Mouse (Mus musculus) lung, embryonic 16.5 days (tissue): ENCODE data around the gene Gm43191. TPM values are rescaled to one million over a fixed set of nuclear protein-coding genes. Genes with fewer than 3 reads are reported as not detected.

Experiments
- ATAC-seq: fragments of 200-750 bp; cut with Nextera tagmentation; 2 replicates; pipeline ENCODE4 v1.8.0; 2017; ENCODE audit warnings: low read depth, mild to moderate bottlenecking, moderate library complexity
- H3K27ac ChIP-seq: fragments of 300-500 bp; sonication (generic); 2 replicates; pipeline ENCODE4 v1.5.1; 2014; ENCODE audit warnings: mild to moderate bottlenecking, control low read depth, low read length
- H3K27me3 ChIP-seq: fragments of 300-500 bp; sonication (generic); 2 replicates; pipeline ENCODE4 v1.6.1; 2014; ENCODE audit warnings: low read depth, low read length, mixed read lengths; ENCODE audit not compliant: control insufficient read depth, insufficient read depth
- H3K36me3 ChIP-seq: fragments of 300-500 bp; sonication (generic); 2 replicates; pipeline ENCODE4 v1.6.1; 2014; ENCODE audit warnings: low read length; ENCODE audit not compliant: control insufficient read depth, insufficient read depth
- H3K4me1 ChIP-seq: fragments of 300-500 bp; sonication (generic); replicated peaks from 2 replicates; pipeline ENCODE4 v1.6.1; 2014; ENCODE audit warnings: low read length, mixed read lengths; ENCODE audit not compliant: control insufficient read depth, insufficient read depth
- H3K4me2 ChIP-seq: fragments of 300-500 bp; sonication (generic); 2 replicates; pipeline ENCODE4 v1.6.1; 2014; ENCODE audit warnings: low read depth, low read length, control low read depth
- H3K4me3 ChIP-seq: fragments of 300-500 bp; sonication (generic); 2 replicates; pipeline ENCODE4 v1.5.1; 2014; ENCODE audit warnings: mild to moderate bottlenecking, low read length, control low read depth
- H3K9ac ChIP-seq: fragments of 300-500 bp; sonication (generic); 2 replicates; pipeline ENCODE4 v1.6.1; 2014; ENCODE audit warnings: low read length, control low read depth
- H3K9me3 ChIP-seq: fragments of 300-500 bp; sonication (generic); 2 replicates; pipeline ENCODE4 v1.6.1; 2016; ENCODE audit warnings: low read length; ENCODE audit not compliant: control insufficient read depth
- WGBS: fragments of 180-500 bp; shearing (Covaris S2); extraction: QIAGEN DNeasy Blood & Tissue Kit; methylation state at CpG from one replicate; pipeline ENCODE4 v1.1.7; 2014; 5-methylcytosine and 5-hydroxymethylcytosine counted together
- polyA plus RNA-seq: library from polyadenylated mRNA; unstranded; fragments of >200 nt; fragmentation: Nextera tagmentation; extraction: Ambion mirVana; gene quantifications from 2 replicates; pipeline ENCODE4 v1.2.1, GENCODE M21; 2015

The Gm43191 gene
- polyA plus RNA-seq, 1 experiment from 2014 or later, result not detected

DNA sequence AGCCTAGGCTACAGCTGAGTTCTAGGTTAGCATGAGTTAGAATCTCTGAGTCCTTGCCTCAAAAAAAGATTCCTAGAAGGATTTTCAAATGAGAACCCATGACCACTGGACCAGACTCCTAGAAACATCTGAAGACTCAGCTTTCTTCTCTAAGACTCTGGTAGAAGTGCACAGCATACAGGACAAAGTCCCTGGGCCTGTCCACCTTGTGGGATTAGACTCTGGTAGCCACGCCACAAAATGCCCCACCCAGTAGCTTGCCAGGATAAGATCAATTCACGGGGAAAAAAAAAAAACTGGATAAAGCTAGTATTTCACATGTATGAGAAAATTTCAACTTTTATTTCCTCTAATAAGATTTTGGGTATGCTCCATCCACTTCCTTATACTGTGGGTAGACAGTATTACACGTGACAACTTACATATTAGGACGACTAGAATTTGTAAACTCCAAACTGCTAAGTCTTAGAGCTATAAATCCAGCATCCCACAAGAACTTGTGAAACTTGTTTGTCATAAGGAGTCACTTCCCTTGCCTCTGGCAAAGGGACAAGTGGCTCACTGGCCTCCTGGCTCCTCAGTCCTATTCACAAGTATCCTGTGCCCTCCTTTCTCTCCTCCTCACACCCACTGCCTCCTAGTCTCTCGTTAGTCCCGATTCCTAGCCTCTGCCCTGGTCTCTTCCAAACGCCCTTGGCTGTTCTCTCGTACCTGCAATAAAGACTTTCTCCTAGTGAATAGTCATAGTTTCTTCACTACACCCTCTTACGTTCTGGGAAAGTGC lies 43.2 kb downstream of the Gm43191 start:
- Histone ChIP-seq H3K36me3 (peaks cover 41% of the 10 kb centered on the region), H3K9me3 (no peaks in the 10 kb centered on the region), H3K9ac (no peak overlapping the region), H3K4me2 (no peak overlapping the region), H3K4me3 (no peak overlapping the region), H3K27me3 (no peaks in the 10 kb centered on the region), H3K27ac (no peak overlapping the region), H3K4me1 (no peaks in the 10 kb centered on the region)
- WGBS, result 84% methylated on average over 9 of the region's 9 CpGs
- ATAC-seq, result no peak

- Histone ChIP-seq H3K27ac (no peak overlapping the region), H3K4me2 (no peak overlapping the region), H3K36me3 (peaks cover 37% of the 10 kb centered on the region), H3K9ac (no peak overlapping the region), H3K4me3 (no peak overlapping the region), H3K27me3 (no peaks in the 10 kb centered on the region), H3K9me3 (no peaks in the 10 kb centered on the region), H3K4me1 (no peaks in the 10 kb centered on the region)
- ATAC-seq, result no peak
- WGBS, result 65% methylated on average over 5 of the region's 5 CpGs
Observed at GRCm38 (mm10) chr3:116635799-116636198, 45.3 kb downstream of the Gm43191 start.

DNA sequence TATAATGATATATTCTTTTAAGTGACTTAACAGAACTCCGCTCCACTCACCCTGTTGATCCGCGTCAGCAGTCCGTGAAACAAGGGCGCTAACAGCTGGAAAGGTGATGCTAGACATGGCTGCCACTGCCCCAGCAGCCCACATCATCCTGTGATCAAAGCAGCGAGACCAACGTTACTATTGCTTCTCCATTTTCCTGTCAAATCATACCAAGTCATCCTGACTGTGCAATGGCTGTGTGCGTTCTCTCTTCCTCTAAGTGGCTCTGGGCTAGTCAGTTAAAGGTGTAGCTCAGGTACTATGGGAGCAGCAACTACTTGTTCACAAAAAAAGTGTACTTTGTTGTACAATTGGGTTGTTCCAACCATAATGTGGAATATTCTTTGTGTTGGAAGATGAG lies 46.2 kb downstream of the Gm43191 start:
- no peaks in the 10 kb centered on the region for H3K27me3 ChIP-seq
- peaks cover 33% of the 10 kb centered on the region for H3K36me3 ChIP-seq
- H3K9me3 ChIP-seq, result no peaks in the 10 kb centered on the region
- no peaks in the 10 kb centered on the region for H3K4me1 ChIP-seq
- no peak for ATAC-seq
- 86% methylated on average over 8 of the region's 8 CpGs for WGBS
- no peak overlapping the region for H3K27ac ChIP-seq
- no peak overlapping the region for H3K4me2 ChIP-seq
- no peak overlapping the region for H3K9ac ChIP-seq
- H3K4me3 ChIP-seq, result no peak overlapping the region

- no peak overlapping the region for H3K9ac ChIP-seq
- ATAC-seq, result no peak
- H3K4me1 ChIP-seq, result no peaks in the 10 kb centered on the region
- no peaks in the 10 kb centered on the region for H3K27me3 ChIP-seq
- WGBS, result 85% methylated on average over 3 of the region's 3 CpGs
- H3K9me3 ChIP-seq, result no peaks in the 10 kb centered on the region
- no peak overlapping the region for H3K4me3 ChIP-seq
- peaks cover 33% of the 10 kb centered on the region for H3K36me3 ChIP-seq
- H3K27ac ChIP-seq, result no peak overlapping the region
- H3K4me2 ChIP-seq, result no peak overlapping the region
Observed at GRCm38 (mm10) chr3:116634091-116634490, 47.0 kb downstream of the Gm43191 start.

- Histone ChIP-seq H3K27me3 (no peaks in the 10 kb centered on the region), H3K9me3 (no peaks in the 10 kb centered on the region), H3K9ac (no peak overlapping the region), H3K4me1 (no peaks in the 10 kb centered on the region), H3K36me3 (peaks cover 33% of the 10 kb centered on the region), H3K27ac (no peak overlapping the region), H3K4me2 (no peak overlapping the region), H3K4me3 (no peak overlapping the region)
- ATAC-seq, result no peak
- 90% methylated on average over 3 of the region's 3 CpGs for WGBS
Observed at GRCm38 (mm10) chr3:116632971-116633370, 48.1 kb downstream of the Gm43191 start.

DNA sequence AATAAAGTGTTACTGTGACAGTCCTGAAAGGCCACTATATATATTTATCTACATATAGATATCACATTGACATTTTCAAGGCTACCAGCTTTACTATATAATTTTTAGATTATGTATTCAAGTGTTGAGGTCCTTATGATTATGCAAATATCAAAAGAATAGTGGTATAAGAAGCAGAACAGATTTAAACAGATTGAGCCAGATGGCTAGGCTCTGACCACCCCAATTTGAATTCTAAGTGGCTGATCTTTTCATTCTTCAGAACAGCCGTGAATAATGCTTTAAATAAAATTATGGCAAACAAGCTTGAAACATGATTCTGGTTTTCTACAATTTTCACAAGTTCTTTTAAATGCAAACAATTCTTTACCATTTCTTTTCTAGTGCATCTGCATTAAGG lies 49.6 kb downstream of the Gm43191 start:
- ATAC-seq, result no peak
- H3K27me3 ChIP-seq, result no peaks in the 10 kb centered on the region
- 78% methylated on average over 1 of the region's 1 CpGs for WGBS
- H3K36me3 ChIP-seq, result peaks cover 32% of the 10 kb centered on the region
- no peak overlapping the region for H3K9ac ChIP-seq
- no peak overlapping the region for H3K4me3 ChIP-seq
- H3K4me1 ChIP-seq, result no peaks in the 10 kb centered on the region
- no peak overlapping the region for H3K27ac ChIP-seq
- no peak overlapping the region for H3K4me2 ChIP-seq
- H3K9me3 ChIP-seq, result no peaks in the 10 kb centered on the region

GRCm38 (mm10) chr3:116622641-116623040 lies 58.4 kb downstream of the Gm43191 start:
- H3K9ac ChIP-seq, result no peak overlapping the region
- H3K27me3 ChIP-seq, result no peaks in the 10 kb centered on the region
- no peak overlapping the region for H3K4me3 ChIP-seq
- no peak for ATAC-seq
- H3K27ac ChIP-seq, result no peak overlapping the region
- peaks cover 14% of the 10 kb centered on the region for H3K36me3 ChIP-seq
- no peak overlapping the region for H3K4me2 ChIP-seq
- 94% methylated on average over 7 of the region's 7 CpGs for WGBS
- H3K9me3 ChIP-seq, result no peaks in the 10 kb centered on the region
- no peaks in the 10 kb centered on the region for H3K4me1 ChIP-seq

- no peak for ATAC-seq
- H3K9me3 ChIP-seq, result no peaks in the 10 kb centered on the region
- H3K4me3 ChIP-seq, result no peak overlapping the region
- H3K36me3 ChIP-seq, result peaks cover 16% of the 10 kb centered on the region
- H3K4me2 ChIP-seq, result no peak overlapping the region
- H3K27ac ChIP-seq, result no peak overlapping the region
- WGBS, result 88% methylated on average over 7 of the region's 7 CpGs
- H3K27me3 ChIP-seq, result no peaks in the 10 kb centered on the region
- H3K4me1 ChIP-seq, result no peaks in the 10 kb centered on the region
- no peak overlapping the region for H3K9ac ChIP-seq
Observed at GRCm38 (mm10) chr3:116620636-116621370, 60.3 kb downstream of the Gm43191 start.

DNA sequence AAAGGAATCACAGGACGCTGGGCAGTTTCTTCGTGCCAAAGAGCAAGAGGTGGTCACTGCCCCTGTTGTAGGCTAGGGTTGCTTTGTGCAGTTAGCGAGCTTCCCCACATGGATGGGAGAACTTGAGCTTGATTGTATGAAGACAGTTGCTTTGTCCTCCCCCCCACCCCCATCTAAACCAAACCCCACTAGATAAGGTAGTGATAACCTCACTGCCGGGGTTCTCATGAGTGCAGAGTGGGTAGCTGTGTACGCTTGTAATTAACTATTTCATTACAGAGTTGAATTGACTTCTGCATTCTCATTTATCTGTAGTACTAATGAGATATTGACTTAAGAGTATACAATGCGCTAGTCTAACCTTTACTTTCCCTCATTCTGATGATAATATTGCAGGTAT lies 62.2 kb downstream of the Gm43191 start:
- no peak overlapping the region for H3K9ac ChIP-seq
- peaks cover 23% of the 10 kb centered on the region for H3K36me3 ChIP-seq
- WGBS, result 63% methylated on average over 6 of the region's 6 CpGs
- no peak overlapping the region for H3K27ac ChIP-seq
- no peaks in the 10 kb centered on the region for H3K27me3 ChIP-seq
- H3K4me2 ChIP-seq, result no peak overlapping the region
- no peaks in the 10 kb centered on the region for H3K9me3 ChIP-seq
- no peak for ATAC-seq
- no peak overlapping the region for H3K4me3 ChIP-seq
- H3K4me1 ChIP-seq, result no peaks in the 10 kb centered on the region; the same call in 1 of the 2 replicates
